Comparison of ENCODE assay signal across 11 mouse cellular contexts in the genomic region with DNA sequence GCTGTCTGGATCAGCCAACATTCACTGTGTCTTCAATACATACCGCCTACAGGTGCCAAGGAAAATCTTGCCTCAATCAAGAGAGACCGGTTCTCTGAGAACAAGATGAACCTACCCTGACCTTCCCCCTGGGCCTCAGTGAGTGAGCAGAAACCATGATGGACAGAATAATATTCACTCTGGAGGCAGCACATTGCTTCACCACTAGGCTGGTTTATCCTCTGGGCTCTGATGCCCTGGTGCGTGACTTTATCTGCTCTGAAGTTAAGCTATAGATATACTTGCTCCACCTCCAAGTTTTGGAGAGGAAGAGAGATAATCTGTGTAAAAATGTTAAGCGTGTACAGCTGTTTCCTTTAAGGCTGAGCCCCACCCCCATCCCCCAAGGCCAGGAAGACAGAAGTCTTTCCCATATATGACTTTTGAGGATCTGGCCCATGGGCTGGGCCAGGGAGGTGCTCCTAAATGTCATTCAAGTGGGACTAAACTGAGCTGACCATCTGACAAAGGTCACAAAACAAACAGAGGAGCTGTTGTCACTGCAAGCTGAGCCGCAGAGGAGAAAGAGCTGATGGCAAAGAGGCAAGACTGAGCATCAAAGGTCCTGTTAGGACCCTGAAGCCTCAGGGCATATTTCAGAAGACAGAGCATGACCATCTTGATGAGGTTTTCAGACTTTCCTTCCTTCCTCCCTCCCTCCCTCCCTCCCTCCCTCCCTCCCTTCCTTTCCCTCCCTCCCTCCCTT. TPM values are rescaled to one million over a fixed set of nuclear protein-coding genes. Genes with fewer than 3 reads are reported as not detected.
A peak's percentile ranks its signal among the peaks of the same experiment; 100 is the strongest.
DNase-seq lines count a peak whose midpoint lies in the region; ATAC-seq and TF ChIP-seq lines count a peak whose summit lies in the region.
"Had no signal": no experiment of that assay in that cellular context is flagged by ENCODE, and none has a peak within 500 bp of the region (broad histone marks: within the 10 kb centered on the region; RNA-seq: fewer than 3 reads in every experiment).

No protein-coding gene starts in this region.

- no peaks in the 10 kb centered on the region for H3K27me3 ChIP-seq in hindbrain, embryonic 10.5 days (ENCODE audit: insufficient read depth, poor library complexity, severe bottlenecking)
- H3K27me3 ChIP-seq in hindbrain, postnatal 0 days (ENCODE audit: insufficient read depth, low read length), result no peaks in the 10 kb centered on the region
- no peaks in the 10 kb centered on the region for H3K27me3 ChIP-seq in embryonic facial prominence, embryonic 10.5 days (replicated peaks; ENCODE audit: low read depth, poor library complexity, severe bottlenecking)
- H3K27me3 ChIP-seq in kidney, embryonic 15.5 days, result no peaks in the 10 kb centered on the region
- H3K27me3 ChIP-seq: CH12.LX had no signal

- peaks cover 45% of the 10 kb centered on the region for H3K4me1 ChIP-seq in hindbrain, embryonic 10.5 days (replicated peaks)
- no peaks in the 10 kb centered on the region for H3K4me1 ChIP-seq in hindbrain, postnatal 0 days (ENCODE audit: insufficient read depth, low read length)
- peaks cover 57% of the 10 kb centered on the region for H3K4me1 ChIP-seq in embryonic facial prominence, embryonic 10.5 days
- H3K4me1 ChIP-seq in kidney, embryonic 15.5 days, result peaks cover 27% of the 10 kb centered on the region

- DNase-seq in hindbrain, embryonic 10.5 days (ENCODE audit: low spot score), result no peak
- DNase-seq in hindbrain, postnatal 0 days (ENCODE audit: low spot score), result no peak
- peak; percentile 52 for DNase-seq in embryonic facial prominence, embryonic 10.5 days (ENCODE audit: low spot score)
- DNase-seq in gastrocnemius, postnatal 14 days, result no peak
- no peak for DNase-seq in thymus, postnatal 10 days (ENCODE audit: low spot score in 2 of 2)
- DNase-seq in thymus, adult 18-20 months, result no peak
- DNase-seq: retina, postnatal 1 day had no signal

- WGBS in hindbrain, embryonic 10.5 days, result 48% methylated on average over 5 of the region's 5 CpGs
- 68% methylated on average over 5 of the region's 5 CpGs for WGBS in hindbrain, postnatal 0 days
- 25% methylated on average over 5 of the region's 5 CpGs for WGBS in embryonic facial prominence, embryonic 10.5 days
- WGBS in kidney, embryonic 15.5 days, result 22% methylated on average over 5 of the region's 5 CpGs

- peak overlapping the region; percentile 37 for H3K27ac ChIP-seq in hindbrain, embryonic 10.5 days
- H3K27ac ChIP-seq in hindbrain, postnatal 0 days, result no peak overlapping the region
- H3K27ac ChIP-seq in embryonic facial prominence, embryonic 10.5 days (replicated peaks), result peak overlapping the region; percentile 75
- H3K27ac ChIP-seq in kidney, embryonic 15.5 days, result peak overlapping the region; percentile 74
- H3K27ac ChIP-seq: liver, embryonic 14.5 days had no signal

- ATAC-seq in hindbrain, postnatal 0 days, result no peak
- peak; percentile 47; the same call in 1 of the 2 replicates for ATAC-seq in kidney, embryonic 15.5 days (replicated peaks; ENCODE audit: low FRiP score)
- ATAC-seq in megakaryocyte progenitor cell, adult 5-6 weeks (replicated peaks; ENCODE audit: poor library complexity), result peak; percentile 50; the same call in 1 of the 2 replicates

- no peaks in the 10 kb centered on the region for H3K36me3 ChIP-seq in hindbrain, embryonic 10.5 days
- H3K36me3 ChIP-seq in hindbrain, postnatal 0 days (ENCODE audit: insufficient read depth, low read length), result no peaks in the 10 kb centered on the region
- H3K36me3 ChIP-seq in embryonic facial prominence, embryonic 10.5 days (replicated peaks), result no peaks in the 10 kb centered on the region
- no peaks in the 10 kb centered on the region for H3K36me3 ChIP-seq in kidney, embryonic 15.5 days

- no peak overlapping the region for H3K4me3 ChIP-seq in hindbrain, embryonic 10.5 days
- H3K4me3 ChIP-seq in hindbrain, postnatal 0 days (ENCODE audit: low read length), result no peak overlapping the region
- H3K4me3 ChIP-seq in embryonic facial prominence, embryonic 10.5 days, result no peak overlapping the region
- no peak overlapping the region for H3K4me3 ChIP-seq in kidney, embryonic 15.5 days (replicated peaks)

- intact Hi-C loops in gastrocnemius, postnatal 14 days (cut with DNase I; ENCODE audit: low total_unique reads), result no loop called here

- no peak for TF ChIP-seq CTCF in hindbrain, postnatal 0 days (IDR thresholded peaks at IDR 0.05; ENCODE audit: low read depth)

- H3K9ac ChIP-seq in hindbrain, postnatal 0 days (replicated peaks; ENCODE audit: low read length), result no peak overlapping the region
- no peak overlapping the region for H3K9ac ChIP-seq in kidney, embryonic 15.5 days
- H3K9ac ChIP-seq: liver, embryonic 14.5 days had no signal

- no peak overlapping the region for H3K4me2 ChIP-seq in hindbrain, postnatal 0 days (ENCODE audit: low read depth, low read length)
- H3K4me2 ChIP-seq in kidney, embryonic 15.5 days, result no peak overlapping the region

- no peaks in the 10 kb centered on the region for H3K9me3 ChIP-seq in hindbrain, embryonic 10.5 days
- H3K9me3 ChIP-seq in hindbrain, postnatal 0 days (ENCODE audit: low read length), result no peaks in the 10 kb centered on the region
- H3K9me3 ChIP-seq in embryonic facial prominence, embryonic 10.5 days, result no peaks in the 10 kb centered on the region
- no peaks in the 10 kb centered on the region for H3K9me3 ChIP-seq in kidney, embryonic 15.5 days (replicated peaks)

RNA-seq across cellular contexts. Expression of a gene that starts 20.4 kb away (rescaled TPM):
- polyA plus RNA-seq in hindbrain, embryonic 10.5 days (2016; fragmentation: Nextera tagmentation; extraction: Ambion mirVana), result 130 and 147 TPM in 2 replicates
- total RNA-seq in hindbrain, postnatal 0 days (2014; rRNA removed), result 185 and 196 TPM in 2 replicates
- 289 and 299 TPM in 2 replicates for polyA plus RNA-seq in hindbrain, postnatal 0 days (2015; fragmentation: Nextera tagmentation; extraction: Ambion mirVana)
- 170 and 196 TPM in 2 replicates for polyA plus RNA-seq in embryonic facial prominence, embryonic 10.5 days (2016; fragmentation: Nextera tagmentation; extraction: Ambion mirVana)
- polyA plus RNA-seq in kidney, embryonic 15.5 days (2015; fragmentation: Nextera tagmentation; extraction: Ambion mirVana), result 338 and 401 TPM in 2 replicates
- 73.2 and 76.6 TPM in 2 replicates for total RNA-seq in megakaryocyte progenitor cell, adult 5-6 weeks (2015)
- total RNA-seq in megakaryocyte progenitor cell, adult 5-6 weeks (2017), result 111 and 119 TPM in 2 replicates
- total RNA-seq in gastrocnemius, postnatal 14 days (2021), result 100 to 1,000 TPM; 303 to 334 TPM

RNA-seq across cellular contexts. Expression of a gene that starts 46.6 kb away (rescaled TPM):
- polyA plus RNA-seq in hindbrain, embryonic 10.5 days (2016; fragmentation: Nextera tagmentation; extraction: Ambion mirVana), result 2.5 and 3.7 TPM in 2 replicates
- 0.04 and 0.31 TPM in 2 replicates for total RNA-seq in hindbrain, postnatal 0 days (2014; rRNA removed)
- 0.08 and 0.10 TPM in 2 replicates for polyA plus RNA-seq in hindbrain, postnatal 0 days (2015; fragmentation: Nextera tagmentation; extraction: Ambion mirVana)
- 3.0 and 3.3 TPM in 2 replicates for polyA plus RNA-seq in embryonic facial prominence, embryonic 10.5 days (2016; fragmentation: Nextera tagmentation; extraction: Ambion mirVana)
- 0.27 and 0.60 TPM in 2 replicates for polyA plus RNA-seq in kidney, embryonic 15.5 days (2015; fragmentation: Nextera tagmentation; extraction: Ambion mirVana)
- not detected in 2 replicates for total RNA-seq in megakaryocyte progenitor cell, adult 5-6 weeks (2015)
- not detected in 2 replicates for total RNA-seq in megakaryocyte progenitor cell, adult 5-6 weeks (2017)
- total RNA-seq in gastrocnemius, postnatal 14 days (2021), result under 1 TPM; 0.64 to 0.70 TPM
- total RNA-seq: CH12.LX had no signal
